Mouse (Mus musculus) gonadal fat pad, adult 2 months (tissue): Measurements from ENCODE around the gene Ccr6. TPM values are rescaled to one million over a fixed set of nuclear protein-coding genes. Genes with fewer than 3 reads are reported as not detected.
"Not testable (repeated sequence)": the region's sequence is repeated elsewhere in the genome, so short reads cannot be mapped to it uniquely, and the experiment has no call there.

ENCODE experiments used
- DNase-seq: peaks from one replicate; pipeline ENCODE4 v3.0.0-alpha.2; 2012; ENCODE audit warnings: low read depth
- polyA plus RNA-seq: library from polyadenylated mRNA; depleted of rRNA; stranded (reverse); fragments of >200 nt; gene quantifications from 2 replicates; pipeline ENCODE4 v1.2.3, GENCODE M21; 2012

Ccr6 gene
- polyA plus RNA-seq, 1 experiment, result 0.30 TPM

GRCm38 (mm10) chr17:8233618-8234214, 2.1 kb upstream of the Ccr6 start:
- no peak for DNase-seq

GRCm38 (mm10) chr17:8234537-8234936, 1.3 kb upstream of the Ccr6 start:
- DNase-seq, result no peak

GRCm38 (mm10) chr17:8238012-8238710, 2.3 kb downstream of the Ccr6 start:
- DNase-seq, result no peak

- DNase-seq, result no peak
Measured at GRCm38 (mm10) chr17:8239561-8239960, 3.7 kb downstream of the Ccr6 start.

GRCm38 (mm10) chr17:8240517-8240916, 4.7 kb downstream of the Ccr6 start:
- no peak for DNase-seq

- DNase-seq, result no peak
Measured at GRCm38 (mm10) chr17:8241645-8242044, 5.8 kb downstream of the Ccr6 start.

- no peak for DNase-seq
Measured at GRCm38 (mm10) chr17:8242186-8242585, 6.3 kb downstream of the Ccr6 start.

GRCm38 (mm10) chr17:8244124-8244523, 8.3 kb downstream of the Ccr6 start:
- DNase-seq, result no peak

- DNase-seq, result no peak
Measured at GRCm38 (mm10) chr17:8246102-8246754, 10.4 kb downstream of the Ccr6 start.

GRCm38 (mm10) chr17:8251704-8252103, 15.9 kb downstream of the Ccr6 start:
- no peak for DNase-seq

GRCm38 (mm10) chr17:8254268-8254667, 18.4 kb downstream of the Ccr6 start:
- DNase-seq, result no peak

- DNase-seq, result no peak
Measured at GRCm38 (mm10) chr17:8254914-8255313, 19.1 kb downstream of the Ccr6 start.

GRCm38 (mm10) chr17:8255583-8255982, 19.7 kb downstream of the Ccr6 start:
- DNase-seq, result no peak

GRCm38 (mm10) chr17:8256982-8257381, 21.1 kb downstream of the Ccr6 start:
- no peak for DNase-seq

GRCm38 (mm10) chr17:8264638-8265037, 28.8 kb downstream of the Ccr6 start:
- not testable (repeated sequence) for DNase-seq

- DNase-seq, result no peak
Measured at GRCm38 (mm10) chr17:8272054-8272749, 36.4 kb downstream of the Ccr6 start.

GRCm38 (mm10) chr17:8272951-8273350, 37.1 kb downstream of the Ccr6 start:
- DNase-seq, result no peak

GRCm38 (mm10) chr17:8276071-8276470, 40.2 kb downstream of the Ccr6 start:
- no peak for DNase-seq

GRCm38 (mm10) chr17:8276680-8277079, 40.8 kb downstream of the Ccr6 start:
- no peak for DNase-seq

GRCm38 (mm10) chr17:8277266-8277665, 41.4 kb downstream of the Ccr6 start:
- no peak for DNase-seq

- no peak for DNase-seq
Measured at GRCm38 (mm10) chr17:8278356-8278755, 42.5 kb downstream of the Ccr6 start.

- no peak for DNase-seq
Measured at GRCm38 (mm10) chr17:8282821-8283525, 47.1 kb downstream of the Ccr6 start, which contains the start of gene Mpc1. Mpc1 (plus strand) TSS chr17:8282904.
